13 mouse cellular contexts compared by ENCODE assay signal in the genomic region with DNA sequence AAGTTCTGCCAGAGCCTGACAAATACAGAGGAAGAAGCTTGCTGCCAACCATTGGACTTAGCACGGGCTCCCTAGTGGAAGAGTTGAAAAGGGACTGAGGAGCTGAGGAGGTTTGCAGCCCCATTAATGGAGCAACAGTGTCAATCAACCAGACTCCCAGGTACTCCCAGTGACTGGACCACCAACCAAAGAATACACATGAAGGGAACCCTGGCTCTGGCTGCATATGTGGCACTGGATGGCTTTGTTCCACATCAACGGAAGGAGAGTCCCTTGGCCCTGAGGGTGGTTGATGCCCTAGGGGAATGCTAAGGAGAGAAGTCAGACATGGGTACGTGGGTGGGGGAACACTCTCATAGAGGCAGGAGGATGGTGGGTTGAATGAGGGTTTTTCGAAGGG.
DNase-seq lines count a peak whose midpoint lies in the region.
"Had no signal": no experiment of that assay in that cellular context is flagged by ENCODE, and none has a peak within 500 bp of the region (broad histone marks: within the 10 kb centered on the region; RNA-seq: fewer than 3 reads in every experiment).

No protein-coding gene starts in this region.

- peak; percentile 83 for DNase-seq in heart, adult 11 months
- no peak for DNase-seq in heart, adult 9 months (ENCODE audit: low spot score in 2 of 2)
- DNase-seq: adrenal gland, adult 2 months; adrenal gland, adult 8-10 months; adrenal gland, postnatal 10 days; adrenal gland, postnatal 14 days; adrenal gland, postnatal 25 days; adrenal gland, postnatal 36 days; B cell, adult 2 months; cerebellum, adult 11 months; cerebellum, adult 11-12 months; cerebellum, adult 18-20 months; cerebellum, adult 2 months had no signal
